Mouse (Mus musculus) naive thymus-derived CD4-positive, alpha-beta T cell, adult 2 months (primary cell): ENCODE results near the gene Rap1gap.
A peak's percentile ranks its signal among the peaks of the same experiment; 100 is the strongest.

Experiments used
- DNase-seq: peaks from one replicate; pipeline ENCODE4 v3.0.0-alpha.2; 2011; ENCODE audit warnings: low read depth

The Rap1gap gene

DNA sequence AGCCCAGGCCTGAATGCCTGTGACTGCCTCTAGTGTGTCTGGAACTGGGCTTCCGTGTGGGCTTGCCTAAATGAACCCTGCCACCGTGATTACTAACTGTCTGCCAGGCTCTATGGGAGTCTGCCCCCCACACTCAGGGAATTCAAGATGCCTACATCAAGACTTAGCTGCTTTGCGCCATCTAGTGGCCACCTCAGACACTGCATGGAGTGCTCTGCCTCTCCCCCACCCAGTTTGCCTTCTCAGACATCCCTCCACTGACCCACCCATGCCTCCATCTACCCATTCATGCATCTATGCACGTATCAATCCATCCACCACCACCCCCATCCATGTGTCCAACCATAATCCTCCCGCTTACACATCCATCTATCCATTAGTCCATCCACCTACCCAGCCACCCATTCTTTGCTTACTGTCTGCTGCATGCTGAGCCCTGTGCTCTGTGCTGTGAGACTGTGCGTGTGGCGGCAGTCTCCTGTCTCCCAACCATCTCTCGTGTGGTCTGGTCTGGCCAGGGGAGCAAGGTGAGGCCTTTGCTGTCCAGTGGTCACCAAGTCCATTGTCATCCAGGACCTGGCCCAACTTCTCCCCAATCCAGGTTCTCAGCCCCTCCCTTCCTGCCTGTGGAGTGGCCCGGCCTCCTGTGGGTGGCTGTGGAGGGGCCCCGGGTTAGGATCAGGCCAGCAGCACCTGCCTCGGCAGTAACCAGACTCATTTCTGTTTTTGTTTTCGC, 58.3 kb downstream of the Rap1gap start:
- DNase-seq, result peak; percentile 75

DNA sequence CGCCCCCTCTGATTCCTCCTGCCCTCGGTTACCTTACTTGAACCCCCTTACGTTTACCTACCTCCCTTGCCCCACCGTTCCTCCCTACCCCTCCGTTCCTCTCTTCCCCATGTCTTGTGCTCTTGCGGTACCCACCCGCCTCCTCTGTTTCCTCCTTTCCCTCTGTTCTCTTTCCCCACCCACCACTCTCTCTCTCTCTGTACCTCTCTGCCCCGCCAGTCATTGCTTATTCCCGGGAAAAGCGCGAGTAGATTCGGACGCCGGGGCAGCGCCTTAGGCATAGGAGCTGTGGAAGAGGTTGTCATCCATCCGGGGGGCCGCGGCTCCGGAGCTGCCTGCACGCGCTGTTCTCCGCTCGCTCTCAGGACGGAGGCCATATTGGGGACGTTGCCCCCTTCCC, 59.0 kb downstream of the Rap1gap start:
- no peak for DNase-seq

DNA sequence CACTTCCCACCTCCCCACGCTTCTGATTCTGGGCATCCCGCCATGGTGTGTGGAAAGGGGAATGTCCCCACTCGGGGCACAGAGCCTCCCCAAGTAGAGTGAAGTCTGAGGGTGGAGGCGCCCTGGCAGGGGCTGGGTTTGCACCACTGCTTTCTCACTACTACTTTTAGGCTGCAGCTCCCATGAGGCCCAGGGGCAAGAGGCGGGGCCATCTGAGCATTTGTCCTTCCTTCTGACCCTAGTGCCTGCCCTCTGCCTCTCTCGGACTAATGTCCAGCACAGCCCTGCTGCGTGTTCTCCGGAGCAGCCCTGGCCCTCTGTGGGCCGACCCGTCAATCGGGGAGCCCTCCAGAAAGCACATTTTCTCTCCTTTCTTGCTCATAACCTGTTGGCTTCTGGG, 59.7 kb downstream of the Rap1gap start:
- DNase-seq, result peak; percentile 21

DNA sequence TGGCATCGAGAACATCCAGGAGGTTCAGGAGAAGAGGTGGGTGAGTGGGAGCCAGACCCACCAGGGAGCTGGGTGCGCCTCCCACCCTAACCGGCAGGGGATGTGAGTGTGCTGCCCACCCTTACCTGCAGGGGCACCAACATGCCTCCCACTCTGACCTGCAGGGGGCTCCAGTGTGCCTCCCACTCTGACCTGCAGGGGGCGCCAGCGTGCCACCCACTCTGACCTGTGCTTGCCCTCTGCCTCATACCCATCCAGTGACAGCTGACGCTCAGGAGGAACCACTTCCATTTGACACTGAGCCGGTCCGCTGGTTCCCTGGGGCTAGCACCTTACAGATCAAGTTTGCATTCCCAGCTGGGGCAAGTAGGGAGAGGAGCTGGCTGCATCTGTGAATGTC, 60.2 kb downstream of the Rap1gap start:
- DNase-seq, result peak; percentile 74

DNA sequence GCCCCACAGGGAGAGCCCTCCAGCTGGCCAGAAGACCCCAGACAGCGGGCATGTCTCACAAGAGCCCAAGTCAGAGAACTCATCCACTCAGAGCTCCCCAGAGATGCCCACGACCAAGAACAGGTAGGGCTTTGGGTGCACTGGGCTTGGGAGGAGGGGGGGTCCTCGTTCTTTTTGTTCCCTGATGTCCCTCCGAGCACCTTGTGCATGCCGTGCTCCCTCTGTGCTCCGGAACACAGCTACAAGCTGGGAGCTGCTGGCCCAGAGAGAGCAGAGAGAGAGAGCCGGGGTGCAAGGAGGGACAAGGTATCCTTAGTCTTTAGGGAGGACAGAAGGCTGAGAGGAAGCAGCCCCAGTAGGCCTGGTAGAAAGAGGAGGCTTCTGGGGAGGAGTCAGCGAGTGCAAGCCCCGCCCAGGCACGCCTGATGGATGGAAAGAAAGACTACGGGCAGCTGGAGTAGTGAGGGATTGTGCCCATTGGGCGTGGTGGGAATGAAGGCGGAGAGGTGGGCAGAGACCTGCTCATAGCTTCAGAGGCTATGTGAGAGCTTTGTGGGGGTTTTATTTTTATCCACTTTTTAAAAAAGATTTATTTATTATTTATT, 61.1 kb downstream of the Rap1gap start:
- no peak for DNase-seq

DNA sequence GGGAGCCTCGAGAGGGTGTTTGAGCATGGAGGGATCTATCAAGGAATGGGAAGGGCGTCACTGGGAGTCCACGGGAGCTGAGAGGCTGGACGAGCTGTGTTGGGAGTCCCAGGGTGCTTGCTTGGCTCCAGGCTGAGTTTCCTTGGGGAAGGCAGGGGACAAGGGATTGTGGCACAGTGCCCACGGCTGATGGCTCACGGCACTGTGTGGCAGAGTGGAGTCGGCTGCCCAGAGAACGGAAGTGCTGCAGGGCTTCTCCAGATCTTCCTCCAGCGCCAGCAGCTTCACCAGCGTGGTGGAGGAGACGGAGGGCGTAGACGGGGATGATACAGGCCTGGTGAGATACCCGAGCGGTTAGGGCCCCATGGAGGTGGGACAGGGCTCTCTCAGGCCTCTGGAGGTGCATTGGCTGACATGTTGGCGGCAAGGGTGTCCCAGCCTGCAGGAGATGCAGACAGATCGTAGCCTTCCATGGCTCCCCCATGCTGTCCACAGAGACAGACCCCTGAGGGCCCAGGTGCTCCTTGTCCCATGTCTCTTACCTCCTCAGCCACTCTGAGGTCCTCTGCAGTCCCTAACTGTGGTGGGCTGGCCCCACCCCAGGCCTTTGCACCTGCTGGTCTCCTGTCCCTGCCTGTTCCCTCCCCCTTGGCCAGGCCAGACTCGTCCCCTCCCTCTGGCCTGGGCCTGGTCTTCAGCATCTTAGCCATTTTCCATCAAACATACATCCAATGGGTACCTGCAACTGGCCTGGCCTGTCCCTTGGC, 62.4 kb downstream of the Rap1gap start:
- DNase-seq, result no peak

DNA sequence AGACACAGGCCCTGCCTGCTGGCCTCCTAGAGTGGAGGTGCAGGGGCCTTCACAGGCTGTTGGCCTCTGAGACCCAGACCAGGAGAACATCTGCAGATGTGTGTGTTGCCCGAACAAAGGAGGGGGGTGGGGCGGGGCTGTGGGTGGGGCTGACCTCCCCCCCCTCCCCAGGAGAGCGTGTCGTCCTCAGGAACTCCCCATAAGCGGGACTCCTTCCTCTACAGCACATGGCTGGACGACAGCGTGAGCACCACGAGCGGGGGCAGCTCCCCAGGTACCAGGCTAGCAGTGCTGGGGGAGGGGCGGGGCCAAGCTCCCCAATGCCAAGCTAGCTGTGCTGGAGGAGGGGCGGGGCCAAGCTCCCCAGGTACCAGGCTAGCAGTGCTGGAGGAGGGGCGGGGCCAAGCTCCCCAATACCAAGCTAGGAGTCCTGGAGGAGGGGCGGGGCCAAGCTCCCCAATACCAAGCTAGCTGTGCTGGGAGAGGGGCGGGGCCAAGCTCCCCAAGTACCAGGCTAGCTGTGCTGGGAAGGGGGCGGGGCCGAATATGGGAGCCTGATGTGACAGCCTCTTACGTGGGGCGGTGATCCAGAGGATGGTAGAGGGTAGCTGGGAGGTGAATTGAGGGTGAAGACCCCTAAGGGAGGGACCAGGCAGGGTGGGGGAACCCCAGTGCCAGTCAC, 63.1 kb downstream of the Rap1gap start:
- DNase-seq, result no peak

DNA sequence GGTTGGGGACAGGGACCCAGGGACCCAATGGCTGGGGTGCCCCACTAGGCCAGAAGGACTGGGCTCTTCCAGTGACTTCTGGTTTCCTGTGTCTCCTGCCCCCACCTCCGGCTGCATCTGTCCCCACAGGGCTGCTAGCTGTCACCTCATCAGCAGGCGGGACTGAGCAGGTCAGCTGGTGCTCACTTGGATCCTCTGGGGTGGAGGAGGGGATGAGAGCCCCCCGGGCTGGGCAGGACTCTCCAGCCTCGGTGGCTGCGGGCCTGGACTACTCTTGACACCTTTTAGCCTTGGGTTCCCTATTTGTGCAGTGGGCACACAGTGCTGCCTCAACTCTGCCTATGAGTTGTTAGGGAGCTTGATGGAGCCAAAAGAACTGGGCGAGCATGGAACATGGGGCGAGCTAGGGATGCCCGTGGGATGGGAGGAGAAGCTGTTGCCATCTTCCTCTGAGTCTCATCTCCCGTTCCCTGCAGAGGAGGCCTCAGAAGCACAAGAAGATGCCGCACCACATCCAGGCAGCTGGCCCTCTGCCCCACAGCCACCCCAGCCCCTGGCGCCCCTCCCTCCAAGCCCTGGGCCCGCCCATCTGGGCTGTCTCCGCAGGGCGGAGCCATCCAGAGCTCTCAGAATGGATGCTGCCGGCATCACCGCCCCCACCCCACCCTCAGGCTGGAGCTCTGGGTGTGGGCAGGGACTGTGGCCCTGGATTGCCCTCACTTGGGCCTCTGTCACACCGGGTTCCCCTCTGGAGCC, 64.1 kb downstream of the Rap1gap start:
- no peak for DNase-seq

DNA sequence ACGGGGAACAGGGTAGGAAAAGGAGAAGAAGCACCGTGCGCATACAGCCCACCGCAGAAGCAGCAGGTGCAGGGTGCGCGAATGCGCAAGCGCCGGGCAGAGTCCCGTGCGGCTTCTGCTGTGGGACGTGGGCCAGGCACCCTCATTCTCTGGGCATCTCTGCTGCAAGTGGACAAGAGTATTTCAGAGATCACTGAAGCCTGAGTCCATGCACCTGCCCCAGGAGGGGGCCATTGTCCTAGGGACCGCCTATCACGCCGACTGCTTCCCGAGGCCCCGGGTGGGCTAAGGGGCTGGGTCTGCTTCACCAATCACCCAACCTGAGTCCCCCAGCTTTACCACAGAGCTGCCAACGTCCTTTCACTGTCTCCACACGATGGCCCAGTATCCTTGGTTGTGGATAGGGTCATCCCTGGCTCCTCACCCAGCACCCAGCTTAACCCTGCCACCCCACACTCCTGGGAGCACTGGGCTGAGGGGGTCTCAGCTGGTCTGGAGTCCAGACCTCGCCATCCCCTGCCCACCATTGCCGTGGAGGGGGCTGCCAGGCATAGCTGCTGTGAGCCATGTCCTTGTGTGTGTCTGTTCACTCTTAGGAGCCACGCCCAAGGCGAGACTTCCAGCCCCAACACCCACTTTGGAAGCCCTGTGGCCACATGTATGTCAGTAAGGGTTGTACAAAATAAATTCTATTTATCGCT, 64.8 kb downstream of the Rap1gap start:
- DNase-seq, result no peak

DNA sequence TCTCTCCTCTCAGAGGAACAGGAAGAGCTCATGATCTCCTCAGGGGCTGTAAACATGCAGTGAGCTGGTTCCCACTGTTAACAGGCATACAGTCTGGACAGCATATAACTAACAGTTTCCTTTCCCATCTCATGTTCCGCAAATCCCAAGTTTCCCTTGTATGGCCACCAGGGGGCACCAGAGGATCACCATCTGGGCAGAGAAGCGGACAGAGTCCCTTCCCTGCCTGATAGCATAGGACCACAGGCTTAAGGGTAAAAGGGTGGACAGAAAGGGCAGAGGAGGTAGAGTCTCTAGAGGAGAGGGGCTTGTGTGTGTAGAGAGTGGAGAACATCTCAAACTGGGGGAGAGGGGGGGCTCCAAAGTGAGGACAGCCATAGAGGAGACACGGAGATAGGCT, 65.6 kb downstream of the Rap1gap start:
- DNase-seq, result peak; percentile 75

DNA sequence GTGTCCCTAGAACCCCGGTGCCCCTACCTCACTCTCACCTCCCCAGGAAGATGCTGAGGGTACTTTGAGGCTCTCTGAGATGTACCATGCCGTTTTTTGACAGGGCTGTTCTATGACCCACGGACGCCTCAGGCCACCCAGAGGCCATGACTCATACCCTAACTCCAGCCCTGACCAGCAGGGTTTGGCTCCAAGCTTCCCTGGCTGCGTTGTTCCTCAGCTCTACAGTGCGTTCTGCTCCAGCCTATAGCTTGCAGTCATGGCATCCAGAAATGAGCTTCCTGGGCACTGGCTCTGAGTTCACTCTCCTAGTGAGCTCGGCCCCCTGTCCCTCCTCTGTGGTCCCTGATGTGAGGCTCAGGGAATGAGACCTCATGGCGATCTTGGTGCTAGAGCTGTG, 66.2 kb downstream of the Rap1gap start:
- no peak for DNase-seq

DNA sequence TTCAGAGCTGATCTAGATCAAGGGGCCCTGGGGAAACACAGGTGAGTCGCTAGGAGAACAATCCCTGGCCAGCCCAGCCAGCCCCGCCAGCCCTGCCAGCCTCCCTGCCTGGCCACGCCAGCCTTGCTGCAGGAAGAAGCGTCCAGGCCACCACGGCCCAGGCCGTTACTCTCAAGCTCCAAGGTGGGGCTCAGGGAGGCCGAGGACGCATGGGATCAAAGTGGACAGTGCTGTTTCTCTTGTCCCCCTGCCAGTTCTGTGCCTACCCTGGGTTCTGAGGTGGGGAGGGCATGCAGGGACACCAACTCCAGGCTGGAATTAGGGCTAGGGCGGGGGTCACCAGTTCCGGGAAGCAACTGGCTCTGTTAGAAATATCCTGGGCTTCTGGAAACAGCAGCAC, 67.4 kb downstream of the Rap1gap start:
- DNase-seq, result no peak

DNA sequence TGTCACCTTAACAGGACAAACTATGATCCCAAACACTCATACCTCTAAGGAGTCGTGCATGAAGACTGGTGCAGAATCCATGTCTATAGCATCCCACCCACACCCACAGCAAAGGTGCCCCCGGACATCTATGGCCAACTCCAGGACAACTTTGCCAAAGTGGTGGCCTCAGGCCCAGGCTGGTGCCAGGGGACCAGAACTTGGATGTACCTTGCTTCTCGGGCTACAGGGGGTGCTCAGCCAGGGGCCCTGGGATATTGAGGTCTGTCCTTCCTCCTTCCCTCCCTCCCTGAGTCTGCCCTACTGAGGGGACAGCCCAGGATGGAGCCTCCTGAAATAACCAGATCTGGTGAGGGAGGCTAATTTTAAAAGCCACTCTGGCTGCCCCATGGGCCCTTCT, 67.8 kb downstream of the Rap1gap start:
- DNase-seq, result no peak

DNA sequence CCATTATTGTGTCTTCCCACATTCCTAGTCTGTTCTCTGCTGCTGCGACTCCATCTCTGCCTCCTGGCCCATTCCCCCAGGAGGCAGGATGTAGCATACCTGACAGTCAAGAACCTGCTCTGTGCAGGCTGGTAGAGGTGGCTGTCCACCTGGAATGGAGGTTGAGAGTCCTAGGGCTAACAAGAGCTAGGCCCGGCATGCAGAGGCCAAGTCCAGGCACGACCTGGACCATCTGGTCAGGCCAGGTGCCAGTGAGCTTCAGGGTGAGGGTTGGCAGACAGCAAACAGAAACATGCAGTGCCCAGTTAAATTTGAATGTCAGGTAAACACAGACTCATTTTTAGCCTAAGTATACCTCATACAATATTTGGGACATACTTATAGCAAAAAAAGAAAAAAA, 68.4 kb downstream of the Rap1gap start:
- no peak for DNase-seq

DNA sequence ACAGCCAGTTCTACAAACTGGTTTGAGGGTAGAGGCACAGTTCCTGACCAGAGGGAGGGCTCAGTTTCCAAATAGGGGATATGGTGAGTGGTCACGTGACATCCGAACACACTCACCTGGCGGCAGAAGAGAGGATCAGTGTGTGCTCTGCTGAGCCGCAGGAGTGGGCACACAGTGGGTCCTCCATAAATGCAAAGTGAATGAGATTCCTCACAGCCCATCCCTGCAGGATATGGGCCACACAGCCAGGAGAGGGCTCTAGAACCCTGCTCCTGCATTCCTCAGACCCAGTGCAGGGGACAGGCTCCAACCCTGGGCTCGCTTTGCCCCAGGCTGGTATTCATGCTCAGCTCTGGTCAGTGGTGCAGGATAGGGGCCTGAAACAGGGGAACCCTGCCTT, 68.9 kb downstream of the Rap1gap start:
- no peak for DNase-seq

DNA sequence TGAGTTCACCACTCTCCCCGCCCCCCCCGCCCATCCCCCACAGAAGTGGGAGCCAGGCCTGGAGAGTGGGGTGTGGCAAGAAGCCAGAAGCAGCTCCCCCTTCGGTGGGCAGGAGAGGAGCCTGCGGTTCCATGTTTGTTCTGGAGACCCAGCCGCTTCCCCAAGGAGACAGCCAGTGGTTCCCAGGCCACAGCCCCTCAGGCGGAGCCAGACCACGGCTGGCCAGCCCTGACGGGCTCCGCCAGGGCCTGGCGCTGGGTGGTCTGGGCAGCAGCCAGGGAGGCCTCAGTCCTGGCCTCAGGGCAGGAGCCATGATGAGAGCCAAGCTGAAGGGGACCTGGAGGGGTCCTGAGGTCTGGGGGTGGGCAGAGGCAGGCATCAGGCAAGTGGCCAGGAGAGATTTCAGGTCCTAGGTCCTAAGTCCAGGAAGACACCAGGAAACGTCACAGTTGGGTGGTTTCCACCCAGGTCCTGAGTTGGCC, 71.7 kb downstream of the Rap1gap start:
- DNase-seq, result no peak

DNA sequence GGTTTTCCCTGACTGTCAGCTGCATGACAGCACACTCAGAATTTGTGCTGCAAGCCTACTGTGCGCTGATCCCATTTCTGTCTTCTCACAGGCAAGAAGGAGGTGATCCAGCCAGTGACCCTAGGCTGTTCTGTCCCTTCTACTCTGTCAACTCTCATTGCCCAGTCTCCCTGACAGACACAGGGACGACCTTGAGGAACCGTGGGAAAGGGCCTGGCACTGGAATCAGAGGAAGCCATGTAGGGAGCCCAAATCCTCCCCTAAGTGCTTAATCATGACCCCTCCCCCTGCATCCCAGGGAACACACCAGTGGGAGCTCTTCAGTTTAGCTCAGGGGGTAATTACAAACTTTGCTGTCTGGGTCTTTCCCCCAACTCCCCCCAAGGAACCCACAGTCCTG, 73.2 kb downstream of the Rap1gap start:
- no peak for DNase-seq

DNA sequence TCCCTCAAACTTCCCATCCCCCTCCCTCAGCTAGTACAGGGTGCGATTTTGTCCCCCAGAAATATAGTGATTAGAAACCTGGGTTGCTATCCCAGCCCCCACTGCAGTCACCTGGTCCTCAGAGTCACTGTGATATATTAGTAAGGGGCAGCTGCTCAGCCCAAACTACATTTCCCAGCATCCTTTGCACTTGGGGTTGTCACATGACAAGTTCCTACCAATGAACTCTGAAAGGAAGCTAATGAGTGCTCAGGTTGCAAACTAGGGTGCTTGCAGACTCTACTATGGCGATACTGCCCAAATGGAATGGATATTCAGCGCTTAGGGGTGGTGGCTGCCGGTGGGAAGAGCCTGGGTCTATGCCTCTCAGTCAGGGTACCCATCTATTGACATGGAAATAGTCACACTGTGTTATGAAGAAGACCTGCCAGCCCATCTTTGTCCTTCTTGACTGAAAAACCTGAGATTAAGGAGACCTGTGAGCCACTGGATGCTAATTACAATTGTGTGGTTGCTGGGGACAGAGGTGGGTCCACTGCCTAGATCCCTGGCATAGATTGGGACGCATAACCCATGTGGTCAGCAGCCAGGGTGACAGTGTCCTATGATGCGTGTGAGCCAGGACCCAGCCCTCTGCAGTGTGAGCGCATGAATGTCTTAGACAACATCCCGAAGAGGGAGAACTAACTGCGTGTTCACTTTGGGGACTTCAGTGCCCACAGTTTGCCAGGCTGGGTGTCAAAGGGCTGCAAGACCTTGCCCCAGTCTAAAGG, 74.8 kb downstream of the Rap1gap start:
- DNase-seq, result peak; percentile 42

DNA sequence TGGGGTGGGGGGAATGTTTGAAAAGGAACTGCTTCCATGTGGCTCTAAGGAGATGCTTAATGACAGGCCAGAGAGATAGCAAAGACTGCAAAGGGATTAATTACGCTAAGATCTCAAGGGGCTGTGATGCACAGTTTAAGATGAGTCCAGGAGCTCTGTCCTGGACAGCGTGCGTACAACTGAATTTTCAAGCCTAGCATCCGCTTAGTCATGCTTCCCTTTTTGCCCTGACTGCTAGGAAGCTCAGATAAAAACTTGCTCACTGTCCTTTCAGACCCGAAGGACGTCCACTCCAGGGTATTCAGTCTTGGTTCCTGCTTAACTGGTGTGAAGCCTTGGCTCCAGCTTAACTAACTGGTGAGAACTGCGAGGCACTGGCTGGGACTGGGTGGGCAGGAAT, 75.8 kb downstream of the Rap1gap start:
- DNase-seq, result no peak

DNA sequence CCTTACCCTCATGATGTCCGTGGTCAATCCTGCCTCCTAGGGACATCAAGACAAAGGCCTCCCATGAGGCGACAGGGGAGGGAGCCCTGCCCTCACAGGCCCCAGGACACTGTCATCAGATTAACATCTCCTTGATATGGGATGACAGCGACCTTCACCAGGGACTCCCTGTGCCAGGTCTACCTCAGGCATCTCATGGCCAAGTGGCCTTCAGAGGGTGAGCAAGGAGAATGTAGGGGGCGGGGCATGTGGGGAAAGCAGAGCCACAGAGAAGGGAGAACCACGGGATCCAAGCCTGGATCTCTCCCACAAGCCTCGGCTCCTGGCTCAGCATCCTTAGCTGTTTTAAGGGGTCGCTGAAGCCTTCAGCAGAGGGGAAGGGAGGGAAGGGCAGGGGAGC, 79.3 kb downstream of the Rap1gap start:
- DNase-seq, result no peak
